Mouse (Mus musculus): Measurements from ENCODE around the gene Fbn1.

Gene Fbn1

GRCm38 (mm10) chr2:125334163-125334562 is 173.6 kb downstream of the Fbn1 start:
- DNase-seq (ENCODE audit: low spot score): no peak

- DNase-seq (ENCODE audit: low spot score): no peak
These were observed 176.2 kb downstream of the Fbn1 start for GRCm38 (mm10) chr2:125331581-125331980.

- no peak for DNase-seq (ENCODE audit: low spot score)
These were observed 177.3 kb downstream of the Fbn1 start for GRCm38 (mm10) chr2:125330506-125330905.

- DNase-seq (ENCODE audit: low spot score): no peak
These were observed 182.5 kb downstream of the Fbn1 start for GRCm38 (mm10) chr2:125325125-125325855.

- DNase-seq (ENCODE audit: low spot score): no peak
These were observed 183.3 kb downstream of the Fbn1 start for GRCm38 (mm10) chr2:125324455-125324854.

- DNase-seq (ENCODE audit: low spot score): no peak
These were observed 184.4 kb downstream of the Fbn1 start for GRCm38 (mm10) chr2:125323347-125323746.

GRCm38 (mm10) chr2:125322581-125322980 is 185.2 kb downstream of the Fbn1 start:
- no peak for DNase-seq (ENCODE audit: low spot score)

GRCm38 (mm10) chr2:125321071-125321470 is 186.7 kb downstream of the Fbn1 start:
- DNase-seq (ENCODE audit: low spot score): no peak

GRCm38 (mm10) chr2:125319651-125320050 is 188.1 kb downstream of the Fbn1 start:
- DNase-seq (ENCODE audit: low spot score): no peak

GRCm38 (mm10) chr2:125318371-125319061 is 189.3 kb downstream of the Fbn1 start:
- DNase-seq (ENCODE audit: low spot score): no peak

GRCm38 (mm10) chr2:125315203-125315602 is 192.6 kb downstream of the Fbn1 start:
- no peak for DNase-seq (ENCODE audit: low spot score)

- no peak for DNase-seq (ENCODE audit: low spot score)
These were observed 193.4 kb downstream of the Fbn1 start for GRCm38 (mm10) chr2:125314169-125314925.

GRCm38 (mm10) chr2:125309710-125310109 is 198.1 kb downstream of the Fbn1 start:
- no peak for DNase-seq (ENCODE audit: low spot score)

GRCm38 (mm10) chr2:125305671-125306070 is 202.1 kb downstream of the Fbn1 start:
- no peak for DNase-seq (ENCODE audit: low spot score)

GRCm38 (mm10) chr2:125304746-125305145 is 203.0 kb downstream of the Fbn1 start:
- no peak for DNase-seq (ENCODE audit: low spot score)

GRCm38 (mm10) chr2:125303764-125304384 is 203.9 kb downstream of the Fbn1 start:
- DNase-seq (ENCODE audit: low spot score): no peak

- no peak for DNase-seq (ENCODE audit: low spot score)
These were observed 205.2 kb downstream of the Fbn1 start for GRCm38 (mm10) chr2:125302625-125302924.

- DNase-seq (ENCODE audit: low spot score): no peak
These were observed 205.7 kb downstream of the Fbn1 start for GRCm38 (mm10) chr2:125301877-125302624.

GRCm38 (mm10) chr2:125298841-125299240 is 209.0 kb downstream of the Fbn1 start:
- DNase-seq (ENCODE audit: low spot score): no peak

GRCm38 (mm10) chr2:125295526-125295925 is 212.3 kb downstream of the Fbn1 start:
- no peak for DNase-seq (ENCODE audit: low spot score)

GRCm38 (mm10) chr2:125293969-125294491 is 213.8 kb downstream of the Fbn1 start:
- no peak for DNase-seq (ENCODE audit: low spot score)

GRCm38 (mm10) chr2:125292616-125293015 is 215.2 kb downstream of the Fbn1 start:
- no peak for DNase-seq (ENCODE audit: low spot score)

Data from ovary, postnatal 14 days (tissue).